Comparison of ENCODE assay signal across 9 mouse cellular contexts in genomic region chr16:18896429-18896828, GRCm38 (mm10). TPM values are rescaled to one million over a fixed set of nuclear protein-coding genes. Genes with fewer than 3 reads are reported as not detected.
DNase-seq lines count a peak whose midpoint lies in the region; ATAC-seq lines count a peak whose summit lies in the region.
"Had no signal": no experiment of that assay in that cellular context is flagged by ENCODE, and none has a peak within 500 bp of the region (broad histone marks: within the 10 kb centered on the region; RNA-seq: fewer than 3 reads in every experiment).

No protein-coding gene starts in this region.

- H3K4me1 ChIP-seq in neural tube, embryonic 11.5 days (ENCODE audit: control insufficient read depth, insufficient read depth, low read length): no peaks in the 10 kb centered on the region

- H3K4me3 ChIP-seq in neural tube, embryonic 11.5 days (ENCODE audit: low read depth, low read length): no peak overlapping the region

- no peaks in the 10 kb centered on the region for H3K27me3 ChIP-seq in neural tube, embryonic 11.5 days (ENCODE audit: control insufficient read depth, insufficient read depth, low read length)
- H3K27me3 ChIP-seq: Patski had no signal

- no peak overlapping the region for H3K9ac ChIP-seq in neural tube, embryonic 11.5 days (ENCODE audit: low read length)

- 74% methylated on average over 10 of the region's 10 CpGs for WGBS in neural tube, embryonic 11.5 days

- no peak overlapping the region for H3K27ac ChIP-seq in neural tube, embryonic 11.5 days (ENCODE audit: low read depth, low read length)

- ATAC-seq in neural tube, embryonic 11.5 days (ENCODE audit: insufficient read depth, low FRiP score, low TSS enrichment): no peak
- ATAC-seq: inflammation-experienced regulatory T-cells, adult 6 months; Patski had no signal

- H3K36me3 ChIP-seq in neural tube, embryonic 11.5 days (ENCODE audit: control insufficient read depth, insufficient read depth, low read length): peaks cover 3% of the 10 kb centered on the region

- intact Hi-C loops in gastrocnemius, postnatal 14 days (cut with DNase I; ENCODE audit: low total_unique reads): no loop called here
- intact Hi-C loops in left cerebral cortex, postnatal 25 days (cut with DNase I): no loop called here

- DNase-seq in lung, adult 18-20 months: peak; percentile 11 to 21
- no peak for DNase-seq in lung, postnatal 14 days
- DNase-seq in c-Kit-positive CD71-positive TER-119-positive erythroid progenitor cells, embryonic 14.5 days (ENCODE audit: low spot score): peak; percentile 41
- peak; percentile 16 for DNase-seq in gastrocnemius, postnatal 14 days
- DNase-seq in neural tube, embryonic 11.5 days (ENCODE audit: low spot score): peak; percentile 24
- DNase-seq in cerebellum, postnatal 36 days: no peak
- DNase-seq in left cerebral cortex, postnatal 25 days (ENCODE audit: low spot score in 2 of 2): no peak

- no peak overlapping the region for H3K4me2 ChIP-seq in neural tube, embryonic 11.5 days (ENCODE audit: low read depth)

- no peaks in the 10 kb centered on the region for H3K9me3 ChIP-seq in neural tube, embryonic 11.5 days (ENCODE audit: control insufficient read depth, low read length)

RNA-seq across cellular contexts. Expression of gene Hira, which starts 19.6 kb away (rescaled TPM):
- 10 to 100 TPM; 20.4 to 25.3 TPM for total RNA-seq in gastrocnemius, postnatal 14 days (2021)
- polyA plus RNA-seq in neural tube, embryonic 11.5 days (2014; fragmentation: Nextera tagmentation; extraction: Ambion mirVana): 12.8 and 14.6 TPM in 2 replicates
- total RNA-seq in left cerebral cortex, postnatal 25 days (2021): 10 to 100 TPM; 74.3 to 84.6 TPM

RNA-seq across cellular contexts. Expression of gene Mrpl40, which starts 19.8 kb away (rescaled TPM):
- total RNA-seq in gastrocnemius, postnatal 14 days (2021): 10 to 100 TPM; 41.2 to 43.7 TPM
- 86.3 and 91.1 TPM in 2 replicates for polyA plus RNA-seq in neural tube, embryonic 11.5 days (2014; fragmentation: Nextera tagmentation; extraction: Ambion mirVana)
- 10 to 100 TPM; 37.9 to 38.9 TPM for total RNA-seq in left cerebral cortex, postnatal 25 days (2021)

Comparison
In these comparisons a context has a peak if more than half of its experiments do, and no peak if none do; other contexts are left out.
1. DNase-seq: peak in lung, adult 18-20 months (2 of 2), c-Kit-positive CD71-positive TER-119-positive erythroid progenitor cells, embryonic 14.5 days (single experiment), gastrocnemius, postnatal 14 days (single experiment) and neural tube, embryonic 11.5 days (single experiment); none in lung, postnatal 14 days (single experiment), cerebellum, postnatal 36 days (0 of 2) and left cerebral cortex, postnatal 25 days (0 of 2).